Mouse (Mus musculus) olfactory bulb, adult 2 months (tissue): Measurements from ENCODE around the gene Gm49355. TPM values are rescaled to one million over a fixed set of nuclear protein-coding genes. Genes with fewer than 3 reads are reported as not detected.
"Not testable (repeated sequence)": the region's sequence is repeated elsewhere in the genome, so short reads cannot be mapped to it uniquely, and the experiment has no call there.

Experiments
- H3K27ac ChIP-seq: fragments of 200-500 bp; 2 replicates; pipeline ENCODE4 v1.5.1; 2012; ENCODE audit warnings: low read depth, low read length; ENCODE audit not compliant: insufficient read depth
- H3K4me1 ChIP-seq: fragments of 200-500 bp; 2 replicates; pipeline ENCODE4 v1.6.1; 2012; ENCODE audit warnings: low read length; ENCODE audit not compliant: control insufficient read depth, insufficient read depth
- H3K4me3 ChIP-seq: fragments of 200-500 bp; 2 replicates; pipeline ENCODE4 v1.5.1; 2012; ENCODE audit warnings: mild to moderate bottlenecking, low read depth, low read length, moderate library complexity; ENCODE audit not compliant: insufficient read depth
- CTCF ChIP-seq: fragments of 200-500 bp; IDR thresholded peaks from 2 replicates; pipeline ENCODE4 v1.5.1; 2012; ENCODE audit warnings: low read depth, mild to moderate bottlenecking, low read length, moderate library complexity; ENCODE audit not compliant: insufficient read depth
- POLR2A ChIP-seq: fragments of 200-500 bp; IDR thresholded peaks from 2 replicates; pipeline ENCODE4 v1.6.1; 2012; ENCODE audit warnings: mild to moderate bottlenecking, low read depth, low read length, moderate library complexity; ENCODE audit not compliant: insufficient read depth
- WGBS: fragments of 180-500 bp; shearing (Covaris S2); methylation state at CpG from one replicate; pipeline ENCODE4 v1.1.7; 2018; 5-methylcytosine and 5-hydroxymethylcytosine counted together
- polyA plus RNA-seq: library from polyadenylated mRNA; stranded (reverse); fragments of >200 nt; gene quantifications from 2 replicates; pipeline ENCODE4 v1.2.4, GENCODE M21; 2012; ENCODE audit warnings: low replicate concordance; ENCODE audit not compliant: missing spikeins, insufficient read depth, insufficient read length

Gm49355 gene
- polyA plus RNA-seq, result not detected in 2 replicates

DNA sequence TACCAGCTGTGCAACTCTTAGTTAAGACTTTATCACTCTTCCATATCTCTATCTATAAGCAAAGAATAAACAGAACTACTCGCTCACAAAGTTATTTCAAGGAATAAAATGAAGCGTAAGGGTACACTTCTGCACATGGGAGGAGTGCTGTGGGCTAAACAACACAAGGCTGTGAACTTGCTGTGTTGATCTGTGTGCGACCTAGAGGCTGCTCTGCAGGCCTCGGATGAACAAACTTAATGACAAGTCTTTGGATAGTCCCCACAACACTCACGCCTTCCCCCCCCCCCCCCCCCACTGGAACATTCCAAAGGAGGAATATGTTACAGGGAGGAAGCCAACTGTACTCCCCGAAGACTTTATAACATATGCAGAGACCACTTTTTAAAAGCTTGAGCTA lies at the start of gene Gm49355:
TSS of gene Gm49355 (plus strand) at position 336 of the 400 bp plus-strand sequence.
- H3K27ac ChIP-seq, result peak within 1 kb of the TSS; percentile 88
- no peaks in the 10 kb centered on the region for H3K4me1 ChIP-seq
- H3K4me3 ChIP-seq, result peak within 1 kb of the TSS; percentile 98
- TF ChIP-seq CTCF (no peak), POLR2A (no peak)
- 76% methylated on average over 6 of the region's 6 CpGs for WGBS

DNA sequence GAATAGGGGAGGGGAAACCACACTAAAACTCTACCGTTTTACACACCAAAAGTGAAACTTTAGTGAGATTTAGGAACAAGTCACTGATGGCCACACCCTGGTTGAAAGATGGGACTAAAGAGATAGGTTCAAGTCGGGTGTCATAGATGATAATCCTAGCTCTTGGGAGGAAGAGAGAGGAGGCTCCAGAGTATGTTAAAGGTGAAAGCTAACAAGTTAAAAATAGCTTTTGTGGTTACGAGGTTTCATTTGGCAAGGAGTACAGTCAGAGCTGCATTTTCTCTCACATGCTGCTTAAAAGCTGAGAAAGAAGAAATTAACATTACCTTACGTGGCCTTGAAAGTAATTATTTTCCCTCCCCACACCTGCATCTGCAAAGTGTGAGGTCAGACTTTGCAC lies 40.0 kb upstream of the Gm49355 start:
- WGBS, result 59% methylated on average over 4 of the region's 4 CpGs
- Histone ChIP-seq H3K27ac (no peak overlapping the region), H3K4me1 (no peaks in the 10 kb centered on the region), H3K4me3 (no peak overlapping the region)
- TF ChIP-seq CTCF (no peak), POLR2A (no peak)

DNA sequence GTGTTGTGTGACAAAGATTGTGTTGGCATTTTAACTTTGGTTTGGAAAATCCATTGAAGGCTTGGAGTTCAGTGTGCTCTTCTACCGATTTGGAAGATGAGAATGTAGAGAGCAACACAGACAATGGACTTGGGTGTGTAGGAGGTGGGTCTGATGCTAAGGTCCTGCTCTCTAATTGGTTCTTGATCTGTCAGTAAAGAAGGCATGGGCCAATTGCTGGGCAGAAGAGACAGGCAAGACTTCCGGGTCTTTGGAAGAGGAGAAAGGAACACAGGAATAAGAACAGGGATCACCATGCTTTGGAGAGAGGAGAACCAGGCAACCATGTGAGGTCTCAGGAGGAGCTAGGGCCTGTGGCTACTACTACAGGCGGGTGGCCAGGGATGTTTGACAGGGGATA lies 7.7 kb upstream of the Gm49355 start:
- Histone ChIP-seq H3K4me3 (no peak overlapping the region), H3K27ac (no peak overlapping the region), H3K4me1 (no peaks in the 10 kb centered on the region)
- WGBS, result 71% methylated on average over 3 of the region's 3 CpGs
- no peak for TF ChIP-seq POLR2A
- TF ChIP-seq CTCF, result no peak

DNA sequence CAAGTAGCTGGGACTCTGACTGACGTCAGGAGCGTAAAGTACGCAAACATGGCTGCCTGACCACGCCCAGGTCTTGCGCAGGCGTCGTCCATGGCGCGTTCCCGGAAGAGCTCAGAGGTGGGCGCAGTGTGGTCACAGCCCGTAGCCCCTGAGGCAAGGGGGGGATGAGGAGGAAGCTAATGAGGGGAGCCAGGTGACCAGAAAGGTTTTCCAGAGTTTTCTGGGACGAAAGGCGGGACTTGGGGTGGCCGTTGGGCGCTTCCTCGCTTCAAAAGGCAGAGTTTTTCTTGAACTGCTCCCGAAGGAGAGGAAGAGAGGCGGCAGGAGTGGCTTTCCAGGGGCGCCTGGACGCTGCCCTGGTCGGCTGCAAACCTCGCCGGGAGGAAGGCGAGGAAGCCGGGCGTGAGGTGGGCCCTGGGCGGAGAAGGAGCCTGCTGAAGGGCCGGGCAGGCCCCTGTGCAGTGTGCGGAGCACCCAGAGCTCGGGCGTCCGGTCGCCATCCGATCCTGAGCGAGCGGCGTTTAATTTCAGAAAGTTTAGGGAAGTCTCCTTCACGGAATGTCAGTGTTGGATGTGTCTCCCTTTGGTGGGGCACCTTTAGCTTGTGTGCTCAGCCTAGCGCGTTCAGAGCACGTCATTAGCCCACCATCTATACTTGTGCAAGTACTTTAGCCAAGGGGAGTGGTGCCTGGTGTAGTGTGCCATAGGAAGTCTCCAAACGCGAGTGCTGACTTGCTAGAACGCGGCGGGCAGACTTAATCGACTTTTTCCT lies 551 bp downstream of the Gm49355 start, which contains the start of gene 3830406C13Rik:
TSS of gene 3830406C13Rik (plus strand) at position 33 of the 772 bp plus-strand sequence.
- Histone ChIP-seq H3K4me1 (no peaks in the 10 kb centered on the region), H3K4me3 (peak within 1 kb of the TSS; percentile 98), H3K27ac (peak within 1 kb of the TSS; percentile 88)
- TF ChIP-seq POLR2A (peak; percentile 85), CTCF (no peak)
- under 1% methylated on average over 48 of the region's 48 CpGs for WGBS

DNA sequence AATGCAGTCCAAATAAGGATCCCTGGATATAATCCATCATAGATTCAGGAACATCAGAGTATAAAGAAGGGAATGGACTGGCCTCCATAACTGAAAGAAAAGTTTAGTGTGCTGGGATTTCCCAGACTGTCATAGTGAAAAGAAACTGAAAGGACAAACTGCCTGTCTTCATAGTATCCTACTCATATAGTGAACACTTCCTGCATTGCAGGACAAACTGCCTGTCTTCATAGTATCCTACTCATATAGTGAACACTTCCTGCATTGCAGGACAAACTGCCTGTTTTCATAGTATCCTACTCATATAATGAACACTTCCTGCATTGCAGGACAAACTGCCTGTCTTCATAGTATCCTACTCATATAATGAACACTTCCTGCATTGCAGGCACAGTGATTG lies 6.0 kb downstream of the Gm49355 start:
- H3K4me3 ChIP-seq, H3K27ac ChIP-seq, H3K4me1 ChIP-seq: not testable (repeated sequence)

DNA sequence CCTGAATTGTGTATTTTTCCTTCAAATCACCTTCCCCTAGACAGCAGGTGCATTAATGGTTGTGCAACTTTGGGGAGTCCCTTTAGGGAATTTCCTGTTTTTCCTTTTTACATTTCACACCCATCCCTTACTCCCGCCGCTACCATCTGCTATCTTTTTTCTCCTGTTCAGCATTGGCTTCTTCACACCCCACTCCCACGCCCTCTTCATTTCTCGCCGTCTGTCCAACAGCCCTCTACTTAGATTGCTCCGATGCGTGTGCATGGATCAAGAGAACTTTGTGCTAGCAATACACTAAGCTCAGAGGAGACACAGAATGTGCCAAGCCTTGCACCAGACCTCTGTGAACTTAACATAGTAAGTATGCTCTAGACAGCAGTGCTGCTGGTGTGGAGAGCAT lies 12.6 kb downstream of the Gm49355 start:
- no peaks in the 10 kb centered on the region for H3K4me1 ChIP-seq
- no peak overlapping the region for H3K27ac ChIP-seq
- WGBS, result 88% methylated on average over 7 of the region's 7 CpGs
- no peak for TF ChIP-seq CTCF
- no peak overlapping the region for H3K4me3 ChIP-seq

DNA sequence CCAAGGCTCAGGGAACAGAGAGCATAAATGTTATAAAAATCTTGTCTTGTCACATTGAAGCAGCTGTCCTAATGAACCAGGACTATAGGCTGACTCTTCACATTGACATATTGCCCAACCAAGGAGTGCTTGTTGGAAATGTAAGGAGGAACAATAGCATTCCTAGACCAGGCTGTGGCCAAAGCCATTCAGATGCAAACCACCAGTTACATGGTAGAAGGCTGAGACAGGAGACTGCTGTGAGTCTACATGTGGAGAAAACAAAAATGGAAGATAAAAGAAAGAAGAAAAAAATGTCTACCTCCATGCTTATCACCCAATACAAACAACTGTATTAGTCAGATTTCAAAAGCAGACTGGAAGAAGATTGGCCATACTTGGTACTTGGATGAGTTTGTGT lies 15.4 kb downstream of the Gm49355 start:
- Histone ChIP-seq H3K27ac (no peak overlapping the region), H3K4me3 (no peak overlapping the region), H3K4me1 (no peaks in the 10 kb centered on the region)
- TF ChIP-seq POLR2A (no peak), CTCF (no peak)

DNA sequence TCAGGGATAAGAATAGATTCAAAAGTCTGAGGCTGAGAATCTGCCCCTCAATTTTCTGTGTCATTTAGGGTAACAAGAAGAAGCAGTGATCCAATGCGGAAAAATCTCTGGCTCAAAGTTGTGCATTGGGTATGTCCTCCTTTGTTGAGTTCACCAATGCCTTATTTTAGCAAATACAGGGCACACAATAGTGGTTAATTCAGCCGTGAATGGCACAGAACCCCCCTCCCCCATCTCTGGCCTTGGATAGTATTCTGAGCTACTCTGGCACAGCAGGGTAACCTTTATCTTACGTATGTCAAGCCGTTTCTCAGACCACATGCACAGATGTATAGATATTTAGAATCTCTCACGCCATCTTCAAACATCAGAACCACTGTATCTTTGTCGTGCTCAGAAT lies 15.9 kb downstream of the Gm49355 start:
- H3K4me3 ChIP-seq, result no peak overlapping the region
- no peak for TF ChIP-seq POLR2A
- TF ChIP-seq CTCF, result no peak
- WGBS, result 69% methylated on average over 6 of the region's 6 CpGs
- H3K4me1 ChIP-seq, result no peaks in the 10 kb centered on the region
- no peak overlapping the region for H3K27ac ChIP-seq

DNA sequence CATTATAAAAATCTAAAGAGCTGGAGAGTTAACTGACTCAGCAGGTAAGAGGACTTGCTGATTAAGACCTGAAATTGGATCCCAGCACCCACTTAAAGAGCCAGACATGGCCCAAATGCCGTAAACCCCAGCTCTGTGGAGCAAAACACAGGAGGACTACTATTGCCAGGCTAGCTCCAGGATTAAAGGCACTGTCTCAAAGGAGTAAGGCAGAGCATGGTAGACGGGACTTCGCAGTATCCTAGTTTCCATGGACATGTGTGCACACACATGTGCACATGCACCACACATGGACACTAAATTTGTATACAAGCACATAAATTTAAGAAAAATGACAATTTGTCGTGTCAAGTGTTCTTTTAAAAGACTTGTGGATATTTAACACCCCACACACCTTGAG lies 16.5 kb downstream of the Gm49355 start:
- WGBS, result 78% methylated on average over 4 of the region's 4 CpGs
- Histone ChIP-seq H3K27ac (no peak overlapping the region), H3K4me3 (no peak overlapping the region), H3K4me1 (no peaks in the 10 kb centered on the region)
- TF ChIP-seq POLR2A (no peak), CTCF (no peak)

DNA sequence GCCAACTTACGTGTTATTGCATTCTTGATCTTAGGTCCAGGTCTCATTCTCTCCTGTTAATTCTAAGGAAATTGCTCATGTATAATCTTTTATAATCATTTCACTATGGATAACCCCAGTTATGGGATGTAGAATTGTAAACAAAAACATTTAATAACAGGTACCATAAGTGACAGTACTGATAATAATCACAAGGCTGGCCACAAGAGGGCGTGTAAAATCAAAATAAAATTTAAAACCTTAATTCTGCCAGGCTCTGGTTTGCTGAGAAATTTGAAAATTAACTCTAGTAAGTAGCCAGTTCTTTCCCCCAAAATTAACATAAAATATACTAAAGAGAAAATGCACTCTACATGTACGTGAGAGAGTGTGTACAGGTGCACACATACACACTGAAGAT lies 16.9 kb downstream of the Gm49355 start:
- no peaks in the 10 kb centered on the region for H3K4me1 ChIP-seq
- TF ChIP-seq POLR2A (no peak), CTCF (no peak)
- WGBS, result 58% methylated on average over 3 of the region's 3 CpGs
- H3K4me3 ChIP-seq, result no peak overlapping the region
- H3K27ac ChIP-seq, result no peak overlapping the region
